Mouse (Mus musculus) CH12.LX (cell line): ENCODE measurements around the gene Syngap1. TPM values are rescaled to one million over a fixed set of nuclear protein-coding genes. Genes with fewer than 3 reads are reported as not detected.

Experiments
- DNase-seq: peaks from one replicate; pipeline ENCODE4 v3.0.0-alpha.2; 2013; ENCODE audit errors: extremely low read depth
- H3K27ac ChIP-seq: 2 replicates; pipeline ENCODE4 v1.5.1; 2012; ENCODE audit warnings: low read depth, mild to moderate bottlenecking, control low read depth, moderate library complexity; ENCODE audit not compliant: insufficient read depth
- H3K27me3 ChIP-seq: replicated peaks from 2 replicates; pipeline ENCODE3; 2012; ENCODE audit warnings: inconsistent platforms
- H3K36me3 ChIP-seq, 2 experiments: replicated peaks in 1 of 2; 2 replicates each; pipeline versions ENCODE3 to v1.6.1; 2012; ENCODE audit warnings: inconsistent platforms in 1 of 2, low read length in 1 of 2, mild to moderate bottlenecking in 1 of 2, mixed read lengths in 1 of 2, moderate library complexity in 1 of 2; ENCODE audit not compliant: control insufficient read depth in 1 of 2, insufficient read depth in 1 of 2
- H3K4me1 ChIP-seq, 2 experiments: 2 replicates each; pipeline ENCODE4 v1.6.1; 2012; ENCODE audit warnings: inconsistent platforms in 1 of 2, moderate library complexity in 1 of 2; ENCODE audit not compliant: insufficient read depth in 2 of 2, control insufficient read depth in 1 of 2
- H3K4me2 ChIP-seq: 2 replicates; pipeline ENCODE4 v1.6.1; 2012; ENCODE audit warnings: low read depth, mild to moderate bottlenecking, control low read depth; ENCODE audit not compliant: poor library complexity, insufficient read depth, severe bottlenecking
- H3K4me3 ChIP-seq, 3 experiments: fragments of 150-350 bp in 1 of 3; sonication (generic) in 1 of 3; replicated peaks in 1 of 3; 2 replicates each; pipeline versions ENCODE3 to v1.5.1; 2011 to 2012; ENCODE audit warnings: low read depth in 2 of 3, low read length in 2 of 3, mild to moderate bottlenecking in 2 of 3, moderate library complexity in 2 of 3, control low read depth in 1 of 3, improper control_type of control experiment in 1 of 3, inconsistent platforms in 1 of 3, mixed read lengths in 1 of 3; ENCODE audit not compliant: poor library complexity in 1 of 3
- H3K79me2 ChIP-seq: replicated peaks from 2 replicates; pipeline ENCODE4 v1.6.1; 2012; ENCODE audit warnings: mild to moderate bottlenecking, moderate library complexity; ENCODE audit not compliant: control insufficient read depth, poor library complexity, insufficient read depth, severe bottlenecking; ENCODE audit errors: extremely low read depth
- H3K9ac ChIP-seq: 2 replicates; pipeline ENCODE4 v1.6.1; 2012; ENCODE audit warnings: low read depth, mild to moderate bottlenecking, control low read depth, moderate library complexity; ENCODE audit not compliant: insufficient read depth
- H3K9me3 ChIP-seq: replicated peaks from 2 replicates; pipeline ENCODE3; 2012; ENCODE audit warnings: low read length, inconsistent platforms, mixed read lengths
- CHD1 ChIP-seq: IDR thresholded peaks from 2 replicates; pipeline ENCODE4 v1.6.1; 2012; ENCODE audit warnings: low read depth, low read length, improper control_type of control experiment, inconsistent platforms
- CHD2 ChIP-seq: IDR thresholded peaks from 2 replicates; pipeline ENCODE4 v1.6.1; 2011; ENCODE audit warnings: low read length, improper control_type of control experiment
- E2F4 ChIP-seq: IDR thresholded peaks from 2 replicates; pipeline ENCODE4 v1.6.1; 2011; ENCODE audit warnings: low read depth, low read length, improper control_type of control experiment; ENCODE audit not compliant: insufficient replicate concordance
- ELF1 ChIP-seq: IDR thresholded peaks from 2 replicates; pipeline ENCODE4 v1.6.1; 2014; ENCODE audit warnings: low read depth, mild to moderate bottlenecking, inconsistent platforms, low read length, improper control_type of control experiment
- ETS1 ChIP-seq: conservative IDR thresholded peaks from 2 replicates; pipeline ENCODE4 v1.6.1; 2012; ENCODE audit warnings: low read depth, mild to moderate bottlenecking, inconsistent platforms, low read length, improper control_type of control experiment, moderate library complexity
- GABPA ChIP-seq: IDR thresholded peaks from 2 replicates; pipeline ENCODE4 v1.6.1; 2012; ENCODE audit warnings: low read depth, low read length, improper control_type of control experiment, inconsistent platforms; ENCODE audit not compliant: insufficient replicate concordance
- HCFC1 ChIP-seq: IDR thresholded peaks from 2 replicates; pipeline ENCODE4 v1.6.1; 2012; ENCODE audit warnings: low read depth, mild to moderate bottlenecking, inconsistent platforms, low read length, improper control_type of control experiment
- KAT2A ChIP-seq: IDR thresholded peaks from 2 replicates; pipeline ENCODE4 v1.6.1; 2012; ENCODE audit warnings: low read length, improper control_type of control experiment, inconsistent platforms; ENCODE audit not compliant: insufficient replicate concordance
- MAFK ChIP-seq: IDR thresholded peaks from 2 replicates; pipeline ENCODE4 v1.6.1; 2011; ENCODE audit warnings: low read length, improper control_type of control experiment; ENCODE audit not compliant: insufficient replicate concordance
- MEF2A ChIP-seq: IDR thresholded peaks from 2 replicates; pipeline ENCODE4 v1.6.1; 2014; ENCODE audit warnings: low read depth, mild to moderate bottlenecking, inconsistent platforms, low read length, improper control_type of control experiment, borderline replicate concordance
- MXI1 ChIP-seq: IDR thresholded peaks from 2 replicates; pipeline ENCODE4 v1.6.1; 2011; ENCODE audit warnings: mild to moderate bottlenecking, low read depth, low read length, improper control_type of control experiment
- MYC ChIP-seq: IDR thresholded peaks from 2 replicates; pipeline ENCODE4 v1.6.1; 2011; ENCODE audit warnings: low read depth, mild to moderate bottlenecking, improper control_type of control experiment, low read length
- RAD21 ChIP-seq: IDR thresholded peaks from 2 replicates; pipeline ENCODE4 v1.6.1; 2011; ENCODE audit warnings: low read depth, mild to moderate bottlenecking, low read length, improper control_type of control experiment, moderate library complexity
- RCOR1 ChIP-seq: conservative IDR thresholded peaks from 2 replicates; pipeline ENCODE4 v1.6.1; 2012; ENCODE audit warnings: low read depth, mild to moderate bottlenecking, inconsistent platforms, low read length, improper control_type of control experiment
- SMC3 ChIP-seq: IDR thresholded peaks from 2 replicates; pipeline ENCODE4 v1.6.1; 2011; ENCODE audit warnings: low read depth, low read length, improper control_type of control experiment
- TCF12 ChIP-seq: IDR thresholded peaks from 2 replicates; pipeline ENCODE4 v1.6.1; 2014; ENCODE audit warnings: low read depth, mild to moderate bottlenecking, inconsistent platforms, low read length, improper control_type of control experiment
- USF2 ChIP-seq: conservative IDR thresholded peaks from 2 replicates; pipeline ENCODE4 v1.6.1; 2011; ENCODE audit warnings: low read depth, low read length, improper control_type of control experiment
- ZNF384 ChIP-seq: IDR thresholded peaks from 2 replicates; pipeline ENCODE4 v1.6.1; 2012; ENCODE audit warnings: low read depth, low read length, improper control_type of control experiment, inconsistent platforms
- dilution Hi-C: fragments of 300-500 bp; cut with MboI; formaldehyde crosslinking; loops from 2 replicates; pipeline ENCODE4 v1.14.3; 2020; ENCODE audit warnings: low sequenced_read_pairs; ENCODE audit not compliant: extremely low pct_unique_long_range_greater_than_20kb, extremely low pct_ligation_motif_present
- in situ Hi-C: fragments of 300-500 bp; cut with MboI; formaldehyde crosslinking; loops from 3 replicates; pipeline ENCODE4 v1.14.3; 2019; ENCODE audit warnings: low sequenced_read_pairs, low pct_ligation_motif_present, low pct_unique_long_range_greater_than_20kb, mixed read lengths
- polyA plus RNA-seq: library from polyadenylated mRNA; unstranded; fragments of >175 nt; gene quantifications from 2 replicates; pipeline ENCODE4 v1.2.1, GENCODE M21; 2012; ENCODE audit warnings: low read depth; ENCODE audit not compliant: insufficient read length
- total RNA-seq, 2 experiments: library from RNA; depleted of rRNA; stranded (reverse); fragments of 300-350 nt in 1 of 2; fragments of >200 nt in 1 of 2; gene quantifications; 2 replicates each; pipeline ENCODE4 v1.2.3; 2012 to 2014

Syngap1 gene
- total and polyA plus RNA-seq, 3 experiments = 1.3 to 2.4 TPM; not detected in 1

DNA sequence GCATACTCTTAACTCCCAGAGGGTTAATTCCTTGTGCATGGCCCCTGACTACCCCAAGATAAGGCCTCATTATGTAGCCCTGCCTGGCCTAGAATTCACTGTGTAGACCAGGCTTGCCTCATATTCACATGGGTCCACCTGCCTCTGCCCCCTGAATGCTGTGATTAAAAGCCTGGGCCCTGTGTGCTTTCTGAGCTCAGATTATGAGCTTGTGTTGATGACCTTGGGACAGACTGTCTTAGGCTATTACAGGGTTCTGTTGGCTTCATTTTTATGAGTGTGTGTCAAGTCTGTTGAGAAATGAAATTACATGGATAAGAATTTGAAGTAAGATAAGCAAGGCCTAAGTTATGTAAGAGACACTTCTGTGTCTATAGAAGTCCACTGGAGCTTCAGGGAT, 49.5 kb downstream of the Syngap1 start:
- H3K9ac ChIP-seq = no peak overlapping the region
- no peaks in the 10 kb centered on the region for H3K9me3 ChIP-seq
- no peak overlapping the region for H3K27ac ChIP-seq
- no peak overlapping the region for H3K4me3 ChIP-seq
- DNase-seq = no peak
- no peak for TF ChIP-seq MXI1
- TF ChIP-seq MEF2A = no peak
- TF ChIP-seq ELF1 = no peak
- TF ChIP-seq SMC3 = no peak
- no peak for TF ChIP-seq HCFC1
- no peak for TF ChIP-seq USF2
- no peak for TF ChIP-seq GABPA
- no peak for TF ChIP-seq RAD21
- TF ChIP-seq E2F4 = no peak
- TF ChIP-seq KAT2A = no peak
- peaks cover 0 to 4% of the 10 kb centered on the region in 2 experiments; a peak in 1 of 4 replicates for H3K4me1 ChIP-seq
- in situ Hi-C loops = no loop called here
- no peaks in the 10 kb centered on the region for H3K27me3 ChIP-seq
- H3K79me2 ChIP-seq = no peaks in the 10 kb centered on the region
- H3K36me3 ChIP-seq = peaks cover 0 to 5% of the 10 kb centered on the region in 2 experiments
- dilution Hi-C loops = no loop called here
- no peak overlapping the region for H3K4me2 ChIP-seq

DNA sequence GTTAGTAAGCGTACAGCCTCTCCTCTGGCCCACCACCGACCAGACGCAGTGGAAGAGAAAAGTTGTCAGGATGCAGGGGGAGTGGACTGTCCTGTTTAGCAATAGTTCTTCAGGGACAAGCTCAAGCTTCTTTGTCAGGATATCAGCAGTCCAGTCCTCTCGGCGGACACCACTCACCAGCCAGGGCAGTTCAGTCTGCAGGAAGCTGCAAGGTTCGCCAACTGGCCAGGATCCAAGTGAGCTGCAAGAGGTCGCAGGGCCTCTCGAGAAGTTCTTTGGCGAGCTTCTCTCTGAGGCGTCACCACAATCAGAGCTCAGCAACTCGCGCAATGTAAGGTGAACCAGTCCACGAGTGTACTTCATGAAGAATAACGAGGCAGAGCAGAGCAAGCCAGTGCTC, 53.4 kb downstream of the Syngap1 start:
- H3K4me2 ChIP-seq = no peak overlapping the region
- no peaks in the 10 kb centered on the region for H3K9me3 ChIP-seq
- H3K36me3 ChIP-seq = no peaks in the 10 kb centered on the region
- no peaks in the 10 kb centered on the region for H3K79me2 ChIP-seq
- in situ Hi-C loops (no loop called here), dilution Hi-C loops (no loop called here)
- H3K27me3 ChIP-seq = no peaks in the 10 kb centered on the region
- H3K4me3 ChIP-seq = no peak overlapping the region
- DNase-seq = no peak
- H3K9ac ChIP-seq = no peak overlapping the region
- no peak for TF ChIP-seq MAFK
- no peak for TF ChIP-seq TCF12
- no peak for TF ChIP-seq CHD1
- no peak for TF ChIP-seq MYC
- no peak for TF ChIP-seq CHD2
- TF ChIP-seq RCOR1 = no peak
- no peak for TF ChIP-seq ETS1
- TF ChIP-seq ZNF384 = no peak
- no peak for TF ChIP-seq MXI1
- H3K27ac ChIP-seq = no peak overlapping the region
- no peaks in the 10 kb centered on the region for H3K4me1 ChIP-seq
